Comparison of ENCODE assay signal across 14 mouse cellular contexts in the genomic region with DNA sequence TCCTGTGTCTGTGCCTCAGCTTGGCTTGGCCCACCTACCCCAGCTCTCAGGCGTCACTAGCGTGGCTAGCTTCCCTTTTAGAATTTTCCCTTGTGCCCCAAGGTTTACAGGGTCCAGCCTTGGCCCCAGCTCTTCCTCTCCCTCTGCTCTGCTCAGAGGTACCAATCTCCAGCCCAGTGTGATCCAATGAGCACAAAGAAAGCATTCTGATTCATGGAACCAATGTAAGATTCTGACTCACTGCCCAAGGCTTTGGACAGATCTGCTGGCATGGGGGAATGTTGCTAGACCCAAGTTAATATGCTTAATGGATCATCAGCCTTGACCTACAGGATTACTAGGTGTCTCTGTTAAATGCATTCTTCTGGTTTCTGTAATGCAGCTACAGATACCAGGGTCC.
A peak's percentile ranks its signal among the peaks of the same experiment; 100 is the strongest.
DNase-seq lines count a peak whose midpoint lies in the region.
"Had no signal": no experiment of that assay in that cellular context is flagged by ENCODE, and none has a peak within 500 bp of the region (broad histone marks: within the 10 kb centered on the region; RNA-seq: fewer than 3 reads in every experiment).

No protein-coding gene starts in this region.

- DNase-seq in adrenal gland, adult (ENCODE audit: inconsistent age in 2 of 2, low spot score in 1 of 2) = peak; percentile 54 to 83
- DNase-seq in adrenal gland, postnatal 4 days (ENCODE audit: low spot score in 2 of 2) = no peak
- DNase-seq in kidney, adult 9 months = peak; percentile 32
- no peak for DNase-seq in kidney, postnatal 25 days
- DNase-seq in NIH3T3 (ENCODE audit: low read depth) = peak; percentile 53
- peak; percentile 28 for DNase-seq in adrenal gland, postnatal 14 days
- DNase-seq in embryo, embryonic 10 days (ENCODE audit: low spot score) = no peak
- DNase-seq in ovary, adult 18-20 months (ENCODE audit: low spot score) = no peak
- DNase-seq: cerebellum, adult 11 months; cerebellum, adult 8-10 months; cerebellum, postnatal 25 days; gastrocnemius, postnatal 36 days; heart, adult 11 months; heart, postnatal 36 days had no signal

Comparison
In these comparisons a context has a peak if more than half of its experiments do, and no peak if none do; other contexts are left out.
1. DNase-seq: peak in adrenal gland, adult (2 of 2), kidney, adult 9 months (single experiment), NIH3T3 (single experiment) and adrenal gland, postnatal 14 days (single experiment); none in adrenal gland, postnatal 4 days (0 of 2), kidney, postnatal 25 days (0 of 2), embryo, embryonic 10 days (single experiment) and ovary, adult 18-20 months (single experiment).